Mouse (Mus musculus) gastrocnemius, postnatal 36 days (tissue): Measurements from ENCODE around the gene Mrps25. TPM values are rescaled to one million over a fixed set of nuclear protein-coding genes. Genes with fewer than 3 reads are reported as not detected.

Source experiments
- DNase-seq, 2 experiments: peaks; one replicate each; pipeline ENCODE4 v3.0.0; 2022
- intact Hi-C: fragments of 180-260 bp; cut with DNase I; formaldehyde crosslinking; loops from one replicate; pipeline ENCODE4 v1.15.1; 2025
- long read RNA-seq, 2 experiments: library from polyadenylated mRNA; stranded (forward); transcript quantifications; one replicate each; pipeline ENCODE4 v2.0.0; 2021
- total RNA-seq, 2 experiments: library from RNA; stranded (reverse); gene quantifications; 2 replicates each; pipeline ENCODE4 v1.2.3; 2021

Gene Mrps25
- 10 to 100 TPM; 36.1 to 39.4 TPM for total RNA-seq
- long read RNA-seq, experiment 1, full-length matches to known transcripts: 75 of 78 reads
- long read RNA-seq, experiment 1, partial matches to known transcripts: 1 of 78 reads
- long read RNA-seq, experiment 1, other reads (novel, unspliced or antisense): 2 of 78 reads
- long read RNA-seq, experiment 2, full-length matches to known transcripts: 98 of 104 reads
- long read RNA-seq, experiment 2, partial matches to known transcripts: 3 of 104 reads
- long read RNA-seq, experiment 2, other reads (novel, unspliced or antisense): 3 of 104 reads

- intact Hi-C loops: loop anchor here (10.0 kb wide), 1 partner anchor 279 kb away; the partner anchor contains the start of gene 4930590J08Rik
- peak; percentile 54 to 58 for DNase-seq
These were observed at the start of gene Mrps25 for GRCm38 (mm10) chr6:92183621-92184131. Gene Mrps25, minus strand, starts transcription at chr6:92184033.

- DNase-seq: no peak
- intact Hi-C loops: no loop called here
These were observed 47.9 kb upstream of the Mrps25 start for GRCm38 (mm10) chr6:92231762-92232161.

- intact Hi-C loops: no loop called here
- DNase-seq: no peak
These were observed 47.5 kb upstream of the Mrps25 start for GRCm38 (mm10) chr6:92231356-92231755.

- no peak for DNase-seq
- intact Hi-C loops: no loop called here
These were observed 45.8 kb upstream of the Mrps25 start for GRCm38 (mm10) chr6:92229586-92229985.

GRCm38 (mm10) chr6:92229103-92229502, 45.3 kb upstream of the Mrps25 start:
- intact Hi-C loops: no loop called here
- no peak for DNase-seq

- intact Hi-C loops: no loop called here
- no peak for DNase-seq
These were observed 41.1 kb upstream of the Mrps25 start for GRCm38 (mm10) chr6:92224981-92225380.

- DNase-seq: no peak
- intact Hi-C loops: no loop called here
These were observed 38.2 kb upstream of the Mrps25 start for GRCm38 (mm10) chr6:92222021-92222420.

GRCm38 (mm10) chr6:92221604-92222003, 37.8 kb upstream of the Mrps25 start:
- intact Hi-C loops: no loop called here
- DNase-seq: no peak

- DNase-seq: no peak
These were observed 35.6 kb upstream of the Mrps25 start for GRCm38 (mm10) chr6:92219445-92219844.

GRCm38 (mm10) chr6:92214773-92215449, 31.1 kb upstream of the Mrps25 start, which contains the start of gene Rbsn:
Gene Rbsn, minus strand, starts transcription at chr6:92214925.
- peak; percentile 85 to 90 for DNase-seq
- intact Hi-C loops: no loop called here

More at GRCm38 (mm10) chr6:92219445-92219844, 35.6 kb upstream of the Mrps25 start:
- intact Hi-C loops: loop anchor here (2.0 kb wide), 1 partner anchor 49 kb away; no protein-coding TSS in a partner anchor

- peak in 1 of 2 experiments; percentile 16 for DNase-seq
- intact Hi-C loops: no loop called here
These were observed 30.4 kb upstream of the Mrps25 start for GRCm38 (mm10) chr6:92214055-92214772.

- DNase-seq: no peak
- intact Hi-C loops: no loop called here
These were observed 15.6 kb upstream of the Mrps25 start for GRCm38 (mm10) chr6:92199414-92199813.

GRCm38 (mm10) chr6:92184178-92184577, 345 bp upstream of the Mrps25 start:
- DNase-seq: no peak
- intact Hi-C loops: loop anchor here (10.0 kb wide), 1 partner anchor 279 kb away; the partner anchor contains the start of gene 4930590J08Rik

GRCm38 (mm10) chr6:92176450-92176849, 7.4 kb downstream of the Mrps25 start:
- no peak for DNase-seq
- intact Hi-C loops: no loop called here

GRCm38 (mm10) chr6:92162724-92163123, 21.1 kb downstream of the Mrps25 start:
- intact Hi-C loops: no loop called here
- DNase-seq: no peak

GRCm38 (mm10) chr6:92158801-92159200, 25.0 kb downstream of the Mrps25 start:
- no peak for DNase-seq
- intact Hi-C loops: no loop called here

- no peak for DNase-seq
- intact Hi-C loops: no loop called here
These were observed 30.1 kb downstream of the Mrps25 start for GRCm38 (mm10) chr6:92153774-92154173.

GRCm38 (mm10) chr6:92145881-92146280, 38.0 kb downstream of the Mrps25 start:
- intact Hi-C loops: no loop called here

GRCm38 (mm10) chr6:92136356-92136755, 47.5 kb downstream of the Mrps25 start:
- intact Hi-C loops: no loop called here
- DNase-seq: no peak

More at GRCm38 (mm10) chr6:92145881-92146280, 38.0 kb downstream of the Mrps25 start:
- DNase-seq: no peak

GRCm38 (mm10) chr6:92133617-92134016, 50.2 kb downstream of the Mrps25 start:
- intact Hi-C loops: no loop called here
- no peak for DNase-seq
